Mouse (Mus musculus) retina, adult 2 months (tissue): ENCODE measurements around the gene Lhx2.

Source experiments
- DNase-seq: peaks from one replicate; pipeline ENCODE4 v3.0.0-alpha.2; 2012; ENCODE audit warnings: low read depth, low spot score

Lhx2 gene

GRCm38 (mm10) chr2:38346881-38347764, 8.0 kb downstream of the Lhx2 start:
- no peak for DNase-seq

GRCm38 (mm10) chr2:38347811-38348551, 8.9 kb downstream of the Lhx2 start:
- no peak for DNase-seq

- DNase-seq = no peak
Observed at GRCm38 (mm10) chr2:38348660-38349420, 9.8 kb downstream of the Lhx2 start.

GRCm38 (mm10) chr2:38349447-38350350, 10.6 kb downstream of the Lhx2 start:
- DNase-seq = no peak

- no peak for DNase-seq
Observed at GRCm38 (mm10) chr2:38350386-38350785, 11.3 kb downstream of the Lhx2 start.

GRCm38 (mm10) chr2:38350796-38351195, 11.7 kb downstream of the Lhx2 start:
- DNase-seq = peak; percentile 30

- DNase-seq = no peak
Observed at GRCm38 (mm10) chr2:38351641-38352320, 12.7 kb downstream of the Lhx2 start.

- no peak for DNase-seq
Observed at GRCm38 (mm10) chr2:38352321-38353007, 13.4 kb downstream of the Lhx2 start.

GRCm38 (mm10) chr2:38353008-38353379, 13.9 kb downstream of the Lhx2 start:
- DNase-seq = no peak

GRCm38 (mm10) chr2:38353664-38354063, 14.6 kb downstream of the Lhx2 start:
- DNase-seq = no peak

GRCm38 (mm10) chr2:38354179-38354716, 15.2 kb downstream of the Lhx2 start:
- no peak for DNase-seq

- no peak for DNase-seq
Observed at GRCm38 (mm10) chr2:38354717-38355510, 15.8 kb downstream of the Lhx2 start.

GRCm38 (mm10) chr2:38355731-38356427, 16.8 kb downstream of the Lhx2 start:
- DNase-seq = no peak

GRCm38 (mm10) chr2:38356428-38357260, 17.6 kb downstream of the Lhx2 start:
- no peak for DNase-seq

- no peak for DNase-seq
Observed at GRCm38 (mm10) chr2:38357294-38358246, 18.5 kb downstream of the Lhx2 start.

- no peak for DNase-seq
Observed at GRCm38 (mm10) chr2:38358611-38359010, 19.5 kb downstream of the Lhx2 start.
